In the genomic region with DNA sequence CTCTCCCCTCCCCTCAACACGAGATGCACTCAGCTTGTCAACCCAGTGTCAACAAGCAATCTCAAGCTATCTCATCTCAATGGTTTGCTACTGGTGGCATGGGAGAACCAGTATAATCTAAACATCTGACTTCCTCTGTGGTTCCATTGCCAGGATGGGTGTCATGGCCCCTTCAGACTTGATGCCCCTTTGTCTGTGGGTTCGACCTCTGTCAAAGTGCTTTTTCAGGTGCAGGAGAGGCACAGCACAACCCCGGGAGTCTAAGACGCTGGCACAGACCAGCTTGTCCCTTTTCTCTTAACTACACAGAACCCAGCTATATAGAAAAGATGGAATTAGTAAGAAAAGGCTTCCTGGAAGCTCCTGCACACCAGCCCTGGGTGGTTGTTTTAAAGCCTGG, we compare ENCODE assay signal across 25 mouse cellular contexts.
"Had no signal": no experiment of that assay in that cellular context is flagged by ENCODE, and none has a peak within 500 bp of the region (broad histone marks: within the 10 kb centered on the region; RNA-seq: fewer than 3 reads in every experiment).

No protein-coding gene starts in this region.

- H3K4me1 ChIP-seq: hindbrain, embryonic 12.5 days; liver, embryonic 13.5 days; liver, embryonic 15.5 days had no signal

- H3K4me3 ChIP-seq: gastrocnemius, adult 2 months; heart, adult 2 months; hindbrain, embryonic 10.5 days; hindbrain, embryonic 12.5 days; layer of hippocampus, adult 2 months; left cerebral cortex, adult 2 months; limb, embryonic 10.5 days; limb, embryonic 12.5 days; liver, embryonic 13.5 days; liver, embryonic 15.5 days had no signal

- DNase-seq: gastrocnemius, adult 2 months; gastrocnemius, postnatal 10 days; gastrocnemius, postnatal 25 days; heart, adult 2 months; heart, postnatal 10 days; heart, postnatal 4 days; kidney, adult 18-20 months; kidney, adult 8-10 months; kidney, postnatal 10 days; kidney, postnatal 25 days; kidney, postnatal 4 days; liver; liver, embryonic 13.5 days had no signal

- H3K4me2 ChIP-seq: heart, embryonic 11.5 days; hindbrain, embryonic 12.5 days; hindbrain, embryonic 14.5 days; limb, embryonic 12.5 days; liver, embryonic 11.5 days; liver, embryonic 13.5 days; liver, embryonic 15.5 days had no signal

- H3K9ac ChIP-seq: hindbrain, embryonic 12.5 days; hindbrain, embryonic 14.5 days; limb, embryonic 12.5 days; liver, embryonic 13.5 days; liver, embryonic 15.5 days had no signal

- H3K27me3 ChIP-seq: hindbrain, embryonic 12.5 days; limb, embryonic 12.5 days; liver, embryonic 13.5 days; liver, embryonic 15.5 days had no signal

- ATAC-seq: hindbrain, embryonic 16.5 days; inflammation-experienced regulatory T-cells, adult 6 months had no signal

- H3K27ac ChIP-seq: gastrocnemius, adult 2 months; heart, adult 2 months; hindbrain, embryonic 10.5 days; hindbrain, embryonic 12.5 days; hindbrain, embryonic 14.5 days; layer of hippocampus, adult 2 months; left cerebral cortex, adult 2 months; limb, embryonic 10.5 days; limb, embryonic 12.5 days; liver, embryonic 13.5 days; liver, embryonic 15.5 days had no signal

- H3K36me3 ChIP-seq: hindbrain, embryonic 10.5 days; hindbrain, embryonic 12.5 days; limb, embryonic 10.5 days; limb, embryonic 12.5 days; liver, embryonic 13.5 days; liver, embryonic 15.5 days had no signal

- H3K9me3 ChIP-seq: hindbrain, embryonic 10.5 days; hindbrain, embryonic 12.5 days; limb, embryonic 10.5 days; limb, embryonic 12.5 days; liver, embryonic 13.5 days; liver, embryonic 15.5 days had no signal
